Mouse (Mus musculus) intestine, embryonic 16.5 days (tissue): ENCODE measurements around the gene Abcd3. TPM values are rescaled to one million over a fixed set of nuclear protein-coding genes. Genes with fewer than 3 reads are reported as not detected.

Experiments used
- ATAC-seq: fragments of 200-750 bp; cut with Nextera tagmentation; 2 replicates; pipeline ENCODE4 v1.8.0; 2017; ENCODE audit warnings: moderate TSS enrichment, moderate library complexity
- H3K27ac ChIP-seq: fragments of 300-500 bp; sonication (generic); 2 replicates; pipeline ENCODE4 v1.5.1; 2014; ENCODE audit warnings: mild to moderate bottlenecking, low read length
- H3K27me3 ChIP-seq: fragments of 300-500 bp; sonication (generic); replicated peaks from 2 replicates; pipeline ENCODE4 v1.6.1; 2014; ENCODE audit warnings: low read length, control low read depth, mixed read lengths; ENCODE audit not compliant: control insufficient read depth, insufficient read depth
- H3K36me3 ChIP-seq: fragments of 300-500 bp; sonication (generic); 2 replicates; pipeline ENCODE4 v1.6.1; 2014; ENCODE audit warnings: low read length, control low read depth; ENCODE audit not compliant: control insufficient read depth, insufficient read depth
- H3K4me1 ChIP-seq: fragments of 300-500 bp; sonication (generic); 2 replicates; pipeline ENCODE4 v1.6.1; 2014; ENCODE audit warnings: low read length, control low read depth, mixed read lengths; ENCODE audit not compliant: control insufficient read depth, insufficient read depth
- H3K4me2 ChIP-seq: fragments of 300-500 bp; sonication (generic); 2 replicates; pipeline ENCODE4 v1.6.1; 2014; ENCODE audit warnings: low read depth, low read length, control low read depth
- H3K4me3 ChIP-seq: fragments of 300-500 bp; sonication (generic); 2 replicates; pipeline ENCODE4 v1.5.1; 2014; ENCODE audit warnings: mild to moderate bottlenecking, low read length
- H3K9ac ChIP-seq: fragments of 300-500 bp; sonication (generic); 2 replicates; pipeline ENCODE4 v1.6.1; 2014; ENCODE audit warnings: low read depth, low read length
- H3K9me3 ChIP-seq: fragments of 300-500 bp; sonication (generic); 2 replicates; pipeline ENCODE4 v1.6.1; 2016; ENCODE audit warnings: low read length, control low read depth; ENCODE audit not compliant: control insufficient read depth
- WGBS: fragments of 180-500 bp; shearing (Covaris S2); extraction: QIAGEN DNeasy Blood & Tissue Kit; methylation state at CpG from one replicate; pipeline ENCODE4 v1.1.7; 2014; 5-methylcytosine and 5-hydroxymethylcytosine counted together
- polyA plus RNA-seq: library from polyadenylated mRNA; unstranded; fragments of >200 nt; fragmentation: Nextera tagmentation; extraction: Ambion mirVana; gene quantifications from 2 replicates; pipeline ENCODE4 v1.2.1, GENCODE M21; 2015

The Abcd3 gene
- polyA plus RNA-seq, 1 experiment from 2014 or later = 63.1 TPM

- Histone ChIP-seq H3K4me2 (no peak overlapping the region), H3K9me3 (no peaks in the 10 kb centered on the region), H3K4me1 (no peaks in the 10 kb centered on the region), H3K36me3 (no peaks in the 10 kb centered on the region), H3K27me3 (no peaks in the 10 kb centered on the region), H3K9ac (no peak overlapping the region), H3K27ac (no peak overlapping the region), H3K4me3 (no peak overlapping the region)
- no peak for ATAC-seq
- 76% methylated on average over 3 of the region's 3 CpGs for WGBS
Measured at GRCm38 (mm10) chr3:121844013-121844412, 28.9 kb upstream of the Abcd3 start.

- WGBS = 88% methylated on average over 5 of the region's 5 CpGs
- no peak overlapping the region for H3K4me2 ChIP-seq
- ATAC-seq = no peak
- H3K27ac ChIP-seq = no peak overlapping the region
- no peak overlapping the region for H3K4me3 ChIP-seq
- no peaks in the 10 kb centered on the region for H3K36me3 ChIP-seq
- H3K4me1 ChIP-seq = no peaks in the 10 kb centered on the region
- no peak overlapping the region for H3K9ac ChIP-seq
- no peaks in the 10 kb centered on the region for H3K9me3 ChIP-seq
- no peaks in the 10 kb centered on the region for H3K27me3 ChIP-seq
Measured at GRCm38 (mm10) chr3:121843254-121843653, 28.2 kb upstream of the Abcd3 start.

- Histone ChIP-seq H3K4me2 (no peak overlapping the region), H3K36me3 (no peaks in the 10 kb centered on the region), H3K4me1 (no peaks in the 10 kb centered on the region), H3K27me3 (no peaks in the 10 kb centered on the region), H3K27ac (no peak overlapping the region), H3K4me3 (no peak overlapping the region), H3K9ac (no peak overlapping the region), H3K9me3 (no peaks in the 10 kb centered on the region)
- WGBS = 24% methylated on average over 7 of the region's 7 CpGs
- ATAC-seq = peak; percentile 88
Measured at GRCm38 (mm10) chr3:121842306-121842860, 27.3 kb upstream of the Abcd3 start.

- Histone ChIP-seq H3K36me3 (no peaks in the 10 kb centered on the region), H3K27ac (no peak overlapping the region), H3K9ac (no peak overlapping the region), H3K27me3 (no peaks in the 10 kb centered on the region), H3K9me3 (no peaks in the 10 kb centered on the region), H3K4me2 (no peak overlapping the region), H3K4me3 (no peak overlapping the region), H3K4me1 (no peaks in the 10 kb centered on the region)
- no peak for ATAC-seq
- 73% methylated on average over 9 of the region's 9 CpGs for WGBS
Measured at GRCm38 (mm10) chr3:121841412-121842014, 26.4 kb upstream of the Abcd3 start.

- H3K36me3 ChIP-seq = no peaks in the 10 kb centered on the region
- no peak overlapping the region for H3K27ac ChIP-seq
- ATAC-seq = peak; percentile 41; the same call in 1 of the 2 replicates
- H3K9ac ChIP-seq = no peak overlapping the region
- 82% methylated on average over 8 of the region's 8 CpGs for WGBS
- H3K27me3 ChIP-seq = no peaks in the 10 kb centered on the region
- H3K4me2 ChIP-seq = no peak overlapping the region
- no peaks in the 10 kb centered on the region for H3K9me3 ChIP-seq
- H3K4me3 ChIP-seq = no peak overlapping the region
- no peaks in the 10 kb centered on the region for H3K4me1 ChIP-seq
Measured at GRCm38 (mm10) chr3:121840351-121840750, 25.2 kb upstream of the Abcd3 start.

DNA sequence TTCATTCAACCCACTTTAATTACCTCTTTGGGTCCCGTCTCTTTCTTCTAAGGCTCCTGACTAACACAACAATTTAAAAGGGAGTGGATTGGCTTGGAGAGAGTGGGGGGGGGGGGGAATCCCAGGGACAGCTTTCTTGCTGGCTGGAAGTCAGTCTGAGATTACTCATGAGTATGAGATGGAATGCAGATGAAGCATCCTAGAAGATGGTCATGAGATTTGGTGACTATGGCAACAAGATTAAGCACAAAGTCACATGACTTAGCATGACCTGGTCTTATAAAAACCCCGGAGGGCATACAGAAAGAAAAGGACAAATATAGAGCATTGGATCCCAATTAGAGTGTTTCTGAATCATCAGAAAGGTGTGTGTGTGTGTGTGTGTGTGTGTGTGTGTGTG lies 19.6 kb upstream of the Abcd3 start:
- no peak overlapping the region for H3K4me3 ChIP-seq
- no peak overlapping the region for H3K9ac ChIP-seq
- no peaks in the 10 kb centered on the region for H3K36me3 ChIP-seq
- no peaks in the 10 kb centered on the region for H3K27me3 ChIP-seq
- no peaks in the 10 kb centered on the region for H3K9me3 ChIP-seq
- WGBS = 73% methylated on average over 2 of the region's 2 CpGs
- H3K27ac ChIP-seq = no peak overlapping the region
- no peak overlapping the region for H3K4me2 ChIP-seq
- ATAC-seq = no peak
- H3K4me1 ChIP-seq = no peaks in the 10 kb centered on the region

DNA sequence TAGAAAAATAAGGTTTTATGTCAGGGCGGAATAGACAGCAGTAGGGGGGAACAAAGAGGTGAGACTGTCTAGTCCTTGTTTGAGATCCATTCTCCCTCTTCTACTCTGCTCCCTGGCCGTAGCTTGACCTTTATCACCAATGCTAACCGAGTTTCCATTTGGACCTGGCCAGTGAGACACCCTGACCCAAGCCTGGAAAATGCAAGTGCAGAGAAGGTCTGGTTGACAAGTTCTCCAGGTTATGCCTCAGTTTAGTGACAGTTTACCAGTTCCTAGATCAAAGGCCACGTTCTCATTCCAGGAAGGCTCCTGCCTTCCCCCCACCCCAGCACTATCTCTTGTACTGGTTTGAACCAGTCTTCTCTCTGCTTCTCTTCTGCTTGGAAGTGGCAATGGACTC lies 19.1 kb upstream of the Abcd3 start:
- H3K4me1 ChIP-seq = no peaks in the 10 kb centered on the region
- H3K4me3 ChIP-seq = no peak overlapping the region
- WGBS = 73% methylated on average over 4 of the region's 4 CpGs
- no peaks in the 10 kb centered on the region for H3K36me3 ChIP-seq
- no peaks in the 10 kb centered on the region for H3K9me3 ChIP-seq
- no peak overlapping the region for H3K9ac ChIP-seq
- no peaks in the 10 kb centered on the region for H3K27me3 ChIP-seq
- no peak for ATAC-seq
- no peak overlapping the region for H3K27ac ChIP-seq
- H3K4me2 ChIP-seq = no peak overlapping the region

DNA sequence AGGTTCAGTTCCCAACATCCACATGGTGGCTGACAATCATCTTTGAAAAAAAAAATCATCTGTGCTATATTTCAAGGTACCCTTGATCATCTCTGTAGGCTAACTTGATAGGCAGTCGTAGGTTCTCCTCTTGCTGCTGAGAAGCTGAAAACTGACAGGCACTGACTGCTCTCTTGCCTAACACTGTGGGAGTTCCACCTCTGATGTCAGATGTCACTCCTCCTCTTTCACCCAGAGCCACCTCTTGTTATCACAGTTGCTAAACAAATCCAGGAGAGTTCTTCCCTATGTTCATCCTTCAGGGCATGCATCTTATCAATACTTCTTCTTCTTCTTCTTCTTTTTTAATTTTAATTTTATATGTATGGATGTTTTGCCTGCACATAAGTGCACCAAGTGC lies 10.0 kb upstream of the Abcd3 start:
- Histone ChIP-seq H3K4me2 (no peak overlapping the region), H3K36me3 (no peaks in the 10 kb centered on the region), H3K4me3 (no peak overlapping the region), H3K27ac (no peak overlapping the region), H3K27me3 (no peaks in the 10 kb centered on the region), H3K4me1 (no peaks in the 10 kb centered on the region), H3K9me3 (no peaks in the 10 kb centered on the region), H3K9ac (no peak overlapping the region)
- WGBS = 87% methylated on average over 1 of the region's 1 CpGs
- no peak for ATAC-seq

- Histone ChIP-seq H3K4me1 (peaks cover 4% of the 10 kb centered on the region), H3K36me3 (no peaks in the 10 kb centered on the region), H3K9ac (no peak overlapping the region), H3K4me2 (no peak overlapping the region), H3K27ac (no peak overlapping the region), H3K9me3 (no peaks in the 10 kb centered on the region), H3K4me3 (no peak overlapping the region), H3K27me3 (no peaks in the 10 kb centered on the region)
- ATAC-seq = no peak
- 95% methylated on average over 1 of the region's 1 CpGs for WGBS
Measured at GRCm38 (mm10) chr3:121824319-121824718, 9.2 kb upstream of the Abcd3 start.

GRCm38 (mm10) chr3:121822643-121823042 lies 7.5 kb upstream of the Abcd3 start:
- H3K4me3 ChIP-seq = no peak overlapping the region
- no peaks in the 10 kb centered on the region for H3K9me3 ChIP-seq
- H3K4me1 ChIP-seq = peaks cover 4% of the 10 kb centered on the region
- H3K9ac ChIP-seq = no peak overlapping the region
- H3K27ac ChIP-seq = no peak overlapping the region
- ATAC-seq = no peak
- H3K4me2 ChIP-seq = no peak overlapping the region
- no peaks in the 10 kb centered on the region for H3K27me3 ChIP-seq
- 87% methylated on average over 5 of the region's 5 CpGs for WGBS
- H3K36me3 ChIP-seq = no peaks in the 10 kb centered on the region
